Mouse (Mus musculus) CD4-positive, CD25-positive, alpha-beta regulatory T cell, adult 4 months (primary cell): ENCODE data around the gene Nr2f1. TPM values are rescaled to one million over a fixed set of nuclear protein-coding genes. Genes with fewer than 3 reads are reported as not detected.

Experiments
- ATAC-seq: one replicate; pipeline ENCODE4 v1.8.0; 2017
- polyA plus RNA-seq, 2 experiments: library from polyadenylated mRNA; unstranded; fragments of 100-300 nt; shearing (Covaris generic); gene quantifications; one replicate each; pipeline ENCODE4 v1.2.1; 2017

Nr2f1 gene
- polyA plus RNA-seq, 2 experiments from 2014 or later, result not detected

GRCm38 (mm10) chr13:78179312-78180097 lies 20.1 kb downstream of the Nr2f1 start:
- ATAC-seq, result no peak

- ATAC-seq, result no peak
Observed at GRCm38 (mm10) chr13:78178771-78179170, 20.8 kb downstream of the Nr2f1 start.

DNA sequence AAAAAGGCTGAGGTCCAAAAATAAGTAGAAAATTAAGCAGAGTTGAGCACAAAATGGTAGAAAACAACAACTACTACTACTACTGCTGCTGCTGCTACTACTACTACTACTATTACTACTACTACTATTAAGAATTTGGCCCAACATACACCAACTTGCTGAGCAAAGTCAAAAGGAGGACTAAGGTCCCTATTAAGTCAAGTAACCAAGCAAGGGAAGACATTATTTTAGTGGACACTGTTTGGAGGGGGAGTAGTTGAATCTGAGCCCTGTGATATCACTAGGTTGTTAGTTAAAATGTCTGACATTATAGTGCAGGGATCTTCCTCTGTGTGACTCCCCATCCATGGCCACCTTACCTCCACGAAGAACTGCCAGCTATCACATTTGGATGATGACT lies 21.5 kb downstream of the Nr2f1 start:
- no peak for ATAC-seq

- no peak for ATAC-seq
Observed at GRCm38 (mm10) chr13:78177381-78177950, 22.1 kb downstream of the Nr2f1 start.

DNA sequence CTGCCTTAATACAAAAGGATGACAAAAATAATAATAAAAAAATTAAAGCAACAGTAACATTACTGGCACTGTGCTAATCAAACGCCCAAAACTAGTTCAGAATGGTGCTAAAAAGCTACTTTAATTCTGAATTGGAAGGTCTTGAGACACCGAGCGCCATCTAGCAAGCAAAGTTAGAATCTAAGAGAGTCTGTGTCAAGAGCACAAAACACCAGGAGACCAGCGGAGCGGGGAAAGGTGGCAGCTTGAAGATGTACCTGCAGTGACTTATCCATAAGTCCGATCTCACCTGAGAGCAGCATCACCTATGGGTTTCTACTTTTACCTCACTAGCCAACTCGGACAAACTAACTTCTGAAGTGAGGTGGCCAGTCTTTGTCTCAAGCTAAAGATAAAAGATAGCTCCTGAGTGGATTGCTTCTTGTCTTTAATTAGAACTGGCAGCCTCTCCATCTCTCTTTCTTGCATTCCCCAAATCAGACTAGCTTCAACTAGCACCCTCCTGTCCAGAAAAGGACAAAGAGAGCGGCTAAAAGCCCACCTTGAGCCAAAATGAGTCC lies 23.7 kb downstream of the Nr2f1 start:
- ATAC-seq, result no peak

GRCm38 (mm10) chr13:78174891-78175290 lies 24.7 kb downstream of the Nr2f1 start:
- no peak for ATAC-seq

GRCm38 (mm10) chr13:78174191-78174590 lies 25.4 kb downstream of the Nr2f1 start:
- ATAC-seq, result no peak

GRCm38 (mm10) chr13:78172861-78173260 lies 26.7 kb downstream of the Nr2f1 start:
- ATAC-seq, result no peak

- ATAC-seq, result no peak
Observed at GRCm38 (mm10) chr13:78171984-78172636, 27.4 kb downstream of the Nr2f1 start.

DNA sequence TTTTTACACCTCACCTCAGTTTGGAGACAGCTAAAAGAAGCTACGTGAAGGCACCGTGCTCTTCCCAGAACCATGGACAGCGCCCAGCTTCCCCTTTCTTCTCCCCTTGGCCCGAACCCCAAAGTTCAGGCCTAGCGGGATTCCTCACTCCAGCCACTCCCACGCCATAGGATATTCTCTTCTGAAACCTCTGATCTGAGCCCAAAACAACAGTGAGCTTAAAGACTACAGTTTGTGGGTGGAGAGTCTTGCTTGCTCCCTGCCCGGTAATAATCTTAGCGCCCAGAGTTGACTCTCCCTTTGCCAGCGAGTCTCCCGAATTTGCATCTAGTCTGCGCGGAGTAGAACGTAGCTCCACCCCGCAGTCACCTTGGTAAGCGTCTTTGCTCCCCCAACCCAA lies 28.2 kb downstream of the Nr2f1 start:
- ATAC-seq, result no peak

DNA sequence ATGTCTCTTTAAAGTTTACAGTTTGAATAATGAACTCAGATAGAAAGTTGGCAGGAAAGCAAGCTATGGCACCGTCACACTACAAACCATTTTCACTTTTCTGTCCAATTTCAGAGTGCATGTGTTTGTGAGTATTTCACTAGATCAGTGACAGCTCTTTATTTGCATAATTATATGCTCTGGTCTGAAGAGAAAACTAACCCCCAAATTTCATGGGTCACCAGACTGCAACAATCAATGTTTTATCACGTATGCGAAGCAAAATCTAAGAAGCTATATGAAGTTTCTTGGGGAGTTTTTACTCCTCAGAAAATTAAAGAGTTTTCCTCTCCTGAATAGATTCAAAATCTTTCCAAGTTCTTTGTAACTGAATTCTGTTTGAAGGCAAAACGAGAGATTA lies 31.4 kb downstream of the Nr2f1 start:
- no peak for ATAC-seq

- no peak for ATAC-seq
Observed at GRCm38 (mm10) chr13:78164941-78165340, 34.6 kb downstream of the Nr2f1 start.

DNA sequence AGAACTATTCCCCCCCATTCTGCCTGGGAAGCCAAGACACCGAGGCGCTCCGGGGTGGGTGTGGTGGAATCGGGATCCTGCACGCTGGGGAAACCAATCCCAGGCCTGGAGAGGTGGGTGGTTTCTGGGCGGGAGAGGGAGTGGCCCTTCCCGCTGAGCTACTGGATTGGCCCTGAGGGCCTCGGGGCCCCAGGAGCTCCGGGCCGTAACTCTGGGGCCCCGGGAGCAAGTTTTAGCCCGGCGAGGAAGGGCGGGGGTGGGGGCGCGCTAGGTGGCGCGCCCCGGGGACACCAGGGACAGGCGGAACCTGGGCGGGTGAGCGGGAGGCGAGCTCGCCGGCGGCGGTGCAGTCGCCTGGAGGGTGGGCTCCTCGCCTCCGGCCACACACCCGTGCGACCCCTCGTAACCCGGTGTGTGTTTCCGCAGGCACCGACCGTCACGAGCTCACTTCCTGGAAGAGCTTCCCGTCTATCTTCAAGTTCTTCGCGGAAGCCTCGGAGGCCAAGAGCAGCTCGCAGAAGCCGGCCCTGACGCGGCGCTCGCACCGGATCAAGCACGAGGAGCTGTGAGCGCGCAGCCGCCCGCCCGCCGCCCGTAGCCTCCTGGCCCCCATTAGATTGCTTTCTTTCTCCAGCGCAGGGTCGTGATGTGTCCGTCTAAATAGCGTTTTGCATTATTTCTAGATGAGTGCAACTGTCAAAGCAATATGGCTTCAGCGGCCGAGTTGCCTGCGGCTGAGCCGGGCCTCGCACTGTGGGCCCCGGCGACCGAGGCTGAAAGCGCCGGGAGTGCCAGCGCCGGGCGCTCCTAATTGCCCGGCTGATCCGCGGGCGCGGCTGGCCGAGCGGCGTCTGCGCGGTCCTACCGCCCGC lies 36.2 kb downstream of the Nr2f1 start:
- peak; percentile 63 for ATAC-seq

DNA sequence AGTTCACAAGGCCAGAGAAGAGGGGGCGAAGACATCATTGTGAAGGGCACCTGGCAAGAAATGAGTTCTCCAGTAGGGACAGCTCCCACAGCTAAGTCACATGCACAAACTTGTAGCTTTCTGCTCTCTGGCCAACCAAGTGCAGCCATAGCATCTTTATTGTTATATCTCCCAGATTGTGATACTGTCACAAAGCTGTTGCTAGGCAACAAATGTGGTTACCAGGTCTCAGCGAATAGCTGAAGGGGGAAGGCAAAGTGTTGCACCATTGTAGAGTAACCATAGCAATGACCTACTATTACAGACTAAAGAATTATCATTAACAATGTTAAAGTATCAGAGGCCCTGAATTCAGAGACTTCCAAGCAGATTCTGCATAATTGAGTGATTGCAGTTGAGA lies 37.4 kb downstream of the Nr2f1 start:
- peak; percentile 62 for ATAC-seq

- ATAC-seq, result no peak
Observed at GRCm38 (mm10) chr13:78157465-78157864, 42.1 kb downstream of the Nr2f1 start.

Other genes starting within 250 kb of the Nr2f1 start
- 10 to 100 TPM; 13.2 to 15.6 TPM for gene Pou5f2, start 174.9 kb downstream of the Nr2f1 start, polyA plus RNA-seq